In the genomic region with DNA sequence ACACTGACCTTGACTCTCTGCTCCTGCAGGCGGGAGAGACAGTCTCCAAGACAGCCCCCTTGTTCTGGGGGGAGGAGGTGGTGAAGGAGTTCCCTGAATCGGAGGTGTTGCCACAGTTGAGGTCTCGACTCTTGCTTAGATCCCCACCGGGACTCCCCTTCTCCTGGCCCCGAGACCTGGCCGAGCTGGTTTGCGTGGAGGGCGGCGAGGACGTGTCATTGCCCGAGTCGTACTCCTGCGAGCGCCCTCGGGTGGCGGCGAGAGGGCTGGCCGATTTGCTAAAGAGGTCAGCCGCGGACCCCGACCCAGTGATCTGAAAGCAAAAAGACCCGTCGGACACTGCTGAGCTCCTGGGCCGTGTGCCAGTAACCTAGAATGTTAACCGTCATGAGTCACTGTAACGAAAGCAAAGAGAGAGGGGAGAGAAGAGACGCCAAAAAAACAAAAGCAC, we compare ENCODE assay signal across 9 mouse cellular contexts. TPM values are rescaled to one million over a fixed set of nuclear protein-coding genes. Genes with fewer than 3 reads are reported as not detected.
DNase-seq lines count a peak whose midpoint lies in the region; ATAC-seq and TF ChIP-seq lines count a peak whose summit lies in the region.
"Had no signal": no experiment of that assay in that cellular context is flagged by ENCODE, and none has a peak within 500 bp of the region (broad histone marks: within the 10 kb centered on the region; RNA-seq: fewer than 3 reads in every experiment).

No protein-coding gene starts in this region.

- H3K36me3 ChIP-seq in megakaryocyte, embryonic 14.5 days (replicated peaks; ENCODE audit: low read length): no peaks in the 10 kb centered on the region
- no peaks in the 10 kb centered on the region for H3K36me3 ChIP-seq in liver, postnatal 0 days (replicated peaks; ENCODE audit: insufficient read depth, low read length)
- H3K36me3 ChIP-seq: G1E had no signal

- DNase-seq in embryo, embryonic 11 days: peak; percentile 83
- peak; percentile 53 for DNase-seq in heart, adult 8-10 months (ENCODE audit: low spot score)
- peak; percentile 19 for DNase-seq in kidney, adult 9 months
- peak; percentile 73 for DNase-seq in liver, postnatal 0 days
- no peak for DNase-seq in spleen, postnatal 36 days (ENCODE audit: low spot score in 2 of 2)

- peak overlapping the region; percentile 34; the same call in 1 of the 2 replicates for H3K27ac ChIP-seq in liver, postnatal 0 days (ENCODE audit: low read depth)
- peak overlapping the region; percentile 19; the same call in 1 of the 2 replicates for H3K27ac ChIP-seq in olfactory bulb, adult 2 months (ENCODE audit: insufficient read depth, low read depth, low read length)

- 0 out of 2 replicates have a peak, but pooled peaks cover 3% of the 10 kb centered on the region for H3K4me1 ChIP-seq in megakaryocyte, embryonic 14.5 days
- no peaks in the 10 kb centered on the region for H3K4me1 ChIP-seq in liver, postnatal 0 days (ENCODE audit: insufficient read depth)
- H3K4me1 ChIP-seq in olfactory bulb, adult 2 months (ENCODE audit: control insufficient read depth, insufficient read depth, low read length): peaks cover 18% of the 10 kb centered on the region

- H3K4me3 ChIP-seq in megakaryocyte, embryonic 14.5 days (replicated peaks): peak overlapping the region; percentile 76
- H3K4me3 ChIP-seq in liver, postnatal 0 days (ENCODE audit: low read depth, low read length): peak overlapping the region; percentile 34
- H3K4me3 ChIP-seq in olfactory bulb, adult 2 months (ENCODE audit: insufficient read depth, low read depth, low read length): peak overlapping the region; percentile 30

- H3K27me3 ChIP-seq in megakaryocyte, embryonic 14.5 days (replicated peaks): peaks cover 7% of the 10 kb centered on the region
- H3K27me3 ChIP-seq in liver, postnatal 0 days (ENCODE audit: insufficient read depth, low read length): no peaks in the 10 kb centered on the region

- TF ChIP-seq EP300 in liver, postnatal 0 days (IDR thresholded peaks at IDR 0.05; ENCODE audit: low read depth): no peak

- no peak for ATAC-seq in megakaryocyte, adult 5-6 weeks (ENCODE audit: poor library complexity, severe bottlenecking)
- peak; percentile 66 for ATAC-seq in liver, postnatal 0 days

- peaks cover 16% of the 10 kb centered on the region for H3K9me3 ChIP-seq in megakaryocyte, embryonic 14.5 days
- H3K9me3 ChIP-seq in liver, postnatal 0 days (ENCODE audit: low read length): no peaks in the 10 kb centered on the region

- peak; percentile 58 for TF ChIP-seq CTCF in liver, postnatal 0 days (IDR thresholded peaks at IDR 0.05; ENCODE audit: low read depth)
- TF ChIP-seq CTCF in olfactory bulb, adult 2 months (IDR thresholded peaks at IDR 0.05; ENCODE audit: insufficient read depth, low read depth, low read length): peak; percentile 71; the same call in 1 of the 2 replicates

- H3K9ac ChIP-seq in liver, postnatal 0 days (replicated peaks): peak overlapping the region; percentile 50

- TF ChIP-seq POLR2A in olfactory bulb, adult 2 months (IDR thresholded peaks at IDR 0.05; ENCODE audit: insufficient read depth, low read depth, low read length): no peak

- WGBS in liver, postnatal 0 days (ENCODE audit: insufficient replicate concordance): 3% methylated on average over 27 of the region's 27 CpGs
- 9% methylated on average over 27 of the region's 27 CpGs for WGBS in olfactory bulb, adult 2 months

- peak overlapping the region; percentile 64 for H3K4me2 ChIP-seq in liver, postnatal 0 days (ENCODE audit: low read depth, low read length)

RNA-seq across cellular contexts. Expression of a gene that starts 30.8 kb away (rescaled TPM):
- polyA plus RNA-seq in megakaryocyte, embryonic 14.5 days (2012; ENCODE audit: insufficient read depth, low replicate concordance): not detected in 2 replicates
- not detected in 2 replicates for total RNA-seq in megakaryocyte, adult 5-6 weeks (2015)
- total RNA-seq in megakaryocyte, adult 5-6 weeks (2017): not detected in 2 replicates
- total RNA-seq in heart, adult 8-10 months (2022): 100 to 1,000 TPM; 427 to 604 (median 541) TPM
- 9.1 and 10.6 TPM in 2 replicates for polyA plus RNA-seq in liver, postnatal 0 days (2015; fragmentation: Nextera tagmentation; extraction: Ambion mirVana)
- polyA plus RNA-seq in olfactory bulb, adult 2 months (2012; ENCODE audit: insufficient read depth, insufficient read length, low replicate concordance, missing spikeins): not detected in 2 replicates
- polyA plus RNA-seq: G1E had no signal

Comparison
In these comparisons a context has a peak if more than half of its experiments do, and no peak if none do; other contexts are left out.
1. DNase-seq: peak in embryo, embryonic 11 days (single experiment), heart, adult 8-10 months (single experiment), kidney, adult 9 months (single experiment) and liver, postnatal 0 days (single experiment); none in spleen, postnatal 36 days (0 of 2).
2. RNA of a gene that starts 30.8 kb away (polyA plus RNA-seq): 9.1 to 10.6 TPM in liver, postnatal 0 days; not detected in megakaryocyte, embryonic 14.5 days and not detected in olfactory bulb, adult 2 months; every median in the first group is over 10 times any median in the second.
3. Peak in every context shown above with its lines, with median percentiles within 50 percentile points of each other: H3K4me3 ChIP-seq.